Mouse (Mus musculus) stomach, postnatal 0 days (tissue): ENCODE results near the gene Ctnna2. TPM values are rescaled to one million over a fixed set of nuclear protein-coding genes. Genes with fewer than 3 reads are reported as not detected.

Experiments
- ATAC-seq: fragments of 200-750 bp; cut with Nextera tagmentation; 2 replicates; pipeline ENCODE4 v1.8.0; 2017; ENCODE audit not compliant: low FRiP score, low TSS enrichment
- DNase-seq: peaks from one replicate; pipeline ENCODE4 v3.0.0-alpha.2; 2016; ENCODE audit warnings: low spot score
- H3K27ac ChIP-seq: fragments of 300-500 bp; sonication (generic); replicated peaks from 2 replicates; pipeline ENCODE4 v1.5.1; 2014; ENCODE audit warnings: mild to moderate bottlenecking, control low read depth
- H3K27me3 ChIP-seq: fragments of 300-500 bp; sonication (generic); 2 replicates; pipeline ENCODE4 v1.6.1; 2014; ENCODE audit warnings: low read length; ENCODE audit not compliant: control insufficient read depth, insufficient read depth
- H3K36me3 ChIP-seq: fragments of 300-500 bp; sonication (generic); 2 replicates; pipeline ENCODE4 v1.6.1; 2014; ENCODE audit warnings: low read length, mixed read lengths; ENCODE audit not compliant: control insufficient read depth, insufficient read depth
- H3K4me1 ChIP-seq: fragments of 300-500 bp; sonication (generic); replicated peaks from 2 replicates; pipeline ENCODE4 v1.6.1; 2014; ENCODE audit warnings: antibody characterized with exemption; ENCODE audit not compliant: control insufficient read depth, insufficient read depth
- H3K4me2 ChIP-seq: fragments of 300-500 bp; sonication (generic); replicated peaks from 2 replicates; pipeline ENCODE4 v1.6.1; 2014; ENCODE audit warnings: low read depth, mild to moderate bottlenecking, control low read depth, moderate library complexity
- H3K4me3 ChIP-seq: fragments of 300-500 bp; sonication (generic); 2 replicates; pipeline ENCODE4 v1.5.1; 2014; ENCODE audit warnings: low read depth, low read length, control low read depth
- H3K9ac ChIP-seq: fragments of 300-500 bp; sonication (generic); 2 replicates; pipeline ENCODE4 v1.6.1; 2014; ENCODE audit warnings: mild to moderate bottlenecking, low read length, control low read depth, mixed read lengths
- H3K9me3 ChIP-seq: fragments of 300-500 bp; sonication (generic); 2 replicates; pipeline ENCODE4 v1.6.1; 2016; ENCODE audit warnings: low read length; ENCODE audit not compliant: control insufficient read depth
- CTCF ChIP-seq: IDR thresholded peaks from 2 replicates; pipeline ENCODE4 v1.5.1; 2016; ENCODE audit warnings: antibody characterized with exemption, low read depth, mild to moderate bottlenecking, moderate library complexity
- EP300 ChIP-seq: optimal IDR thresholded peaks from 2 replicates; pipeline ENCODE3; 2016; ENCODE audit warnings: antibody characterized with exemption
- WGBS: fragments of 180-500 bp; shearing (Covaris S2); extraction: QIAGEN DNeasy Blood & Tissue Kit; methylation state at CpG from one replicate; pipeline ENCODE4 v1.1.7; 2014; 5-methylcytosine and 5-hydroxymethylcytosine counted together
- polyA plus RNA-seq: library from polyadenylated mRNA; unstranded; fragments of >200 nt; fragmentation: Nextera tagmentation; extraction: Ambion mirVana; gene quantifications from 2 replicates; pipeline ENCODE4 v1.2.1, GENCODE M21; 2015

Gene Ctnna2
- polyA plus RNA-seq, 1 experiment from 2014 or later = 1.9 TPM

- Histone ChIP-seq H3K4me3 (no peak overlapping the region), H3K9ac (no peak overlapping the region), H3K27me3 (no peaks in the 10 kb centered on the region), H3K4me2 (no peak overlapping the region), H3K4me1 (no peaks in the 10 kb centered on the region), H3K9me3 (no peaks in the 10 kb centered on the region), H3K27ac (no peak overlapping the region), H3K36me3 (no peaks in the 10 kb centered on the region)
- 20% methylated on average over 1 of the region's 1 CpGs for WGBS
- ATAC-seq (no peak), DNase-seq (no peak)
- TF ChIP-seq EP300 (no peak), CTCF (no peak)
These were observed 292.3 kb downstream of the Ctnna2 start for GRCm38 (mm10) chr6:77687173-77687572.

DNA sequence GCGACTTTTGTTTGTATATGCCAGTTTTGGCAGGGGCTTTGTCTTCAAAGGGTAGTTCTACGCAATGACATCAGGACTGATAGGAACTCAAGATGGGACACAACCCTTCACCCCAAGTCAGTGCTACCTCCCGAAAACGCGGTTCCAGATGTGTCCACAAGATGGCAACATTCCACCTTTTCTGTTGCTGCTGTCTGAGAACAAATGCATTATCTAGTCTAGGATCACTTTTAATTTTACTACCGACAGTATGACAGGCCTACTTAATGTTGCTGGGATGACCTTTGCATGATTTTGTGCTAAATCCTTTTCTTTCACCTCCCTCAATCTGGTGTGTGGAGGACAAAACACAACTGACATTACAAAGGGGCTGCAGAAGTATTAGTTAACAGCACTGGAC, 329.4 kb downstream of the Ctnna2 start:
- H3K4me3 ChIP-seq = no peak overlapping the region
- no peaks in the 10 kb centered on the region for H3K9me3 ChIP-seq
- no peaks in the 10 kb centered on the region for H3K27me3 ChIP-seq
- H3K4me2 ChIP-seq = no peak overlapping the region
- WGBS = 5% methylated on average over 6 of the region's 6 CpGs
- H3K4me1 ChIP-seq = no peaks in the 10 kb centered on the region
- H3K27ac ChIP-seq = no peak overlapping the region
- H3K36me3 ChIP-seq = no peaks in the 10 kb centered on the region
- peak; percentile 39 for DNase-seq
- TF ChIP-seq EP300 (no peak), CTCF (peak; percentile 82)
- H3K9ac ChIP-seq = no peak overlapping the region
- no peak for ATAC-seq

DNA sequence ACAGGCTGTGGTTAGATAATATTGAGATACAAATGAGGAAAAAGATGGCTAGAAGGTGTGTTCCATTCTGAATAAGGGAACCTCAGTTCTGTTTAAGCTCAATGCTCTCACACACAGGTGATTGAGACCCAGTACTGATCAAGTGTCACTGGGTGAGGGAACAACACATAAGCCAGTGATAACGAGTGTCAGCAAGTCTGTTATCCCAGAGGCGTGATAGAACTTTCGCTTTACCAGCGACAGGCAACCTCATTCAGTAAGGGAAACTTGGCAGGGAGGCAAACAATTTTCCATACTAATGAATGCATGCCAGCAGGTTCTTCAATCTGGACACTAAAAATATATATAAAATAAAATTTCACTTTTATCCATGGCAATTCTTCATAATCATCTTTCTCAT, 334.9 kb downstream of the Ctnna2 start:
- Histone ChIP-seq H3K36me3 (no peaks in the 10 kb centered on the region), H3K9me3 (no peaks in the 10 kb centered on the region), H3K27ac (no peak overlapping the region), H3K27me3 (no peaks in the 10 kb centered on the region), H3K4me2 (no peak overlapping the region), H3K4me1 (no peaks in the 10 kb centered on the region), H3K4me3 (no peak overlapping the region), H3K9ac (no peak overlapping the region)
- WGBS = 58% methylated on average over 4 of the region's 4 CpGs
- ATAC-seq (no peak), DNase-seq (no peak)
- TF ChIP-seq CTCF (no peak), EP300 (no peak)

DNA sequence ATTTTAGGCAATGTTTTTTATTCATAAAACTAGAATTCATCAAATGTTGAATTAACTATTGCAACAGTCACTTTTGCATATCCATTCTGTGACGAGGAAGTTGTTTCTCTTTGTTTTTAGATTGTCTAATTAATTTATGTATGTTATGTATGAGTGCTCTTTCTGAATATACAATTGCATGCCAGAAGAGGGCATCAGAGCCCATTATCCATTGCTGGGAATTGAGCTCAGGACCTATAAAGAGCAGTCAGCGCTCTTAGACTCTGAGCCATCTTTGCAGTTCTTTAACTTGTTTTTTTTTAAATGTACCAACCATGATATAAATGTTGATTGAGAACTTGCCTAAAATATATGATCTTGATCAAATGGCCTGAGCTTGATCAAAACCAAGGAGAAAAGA, 340.7 kb downstream of the Ctnna2 start:
- Histone ChIP-seq H3K36me3 (no peaks in the 10 kb centered on the region), H3K27me3 (no peaks in the 10 kb centered on the region), H3K4me1 (no peaks in the 10 kb centered on the region), H3K4me3 (no peak overlapping the region), H3K4me2 (no peak overlapping the region), H3K9ac (no peak overlapping the region), H3K27ac (no peak overlapping the region), H3K9me3 (no peaks in the 10 kb centered on the region)
- TF ChIP-seq CTCF (peak; percentile 8; the same call in 1 of the 2 replicates), EP300 (no peak)
- WGBS = 83% methylated on average over 2 of the region's 2 CpGs
- ATAC-seq (no peak), DNase-seq (no peak)

DNA sequence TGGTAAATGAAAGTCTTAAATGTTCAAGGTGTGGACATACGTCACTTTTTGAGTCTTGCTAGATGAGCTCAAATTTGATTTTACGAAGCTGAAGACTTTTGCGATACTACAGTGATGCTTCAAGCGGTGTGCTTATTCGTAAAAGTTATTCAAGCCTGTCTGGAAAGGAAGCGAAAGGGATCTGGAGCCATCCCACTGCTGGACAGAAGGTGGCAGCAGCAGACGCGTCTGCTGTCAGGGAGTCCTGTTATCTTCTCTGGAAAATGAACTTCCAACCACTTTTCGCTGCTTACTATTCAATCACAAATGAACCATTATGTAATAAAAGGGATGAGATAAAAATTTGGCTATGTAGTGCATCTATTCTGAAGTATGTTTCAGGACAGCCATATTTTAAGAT, 345.5 kb downstream of the Ctnna2 start:
- H3K9me3 ChIP-seq = no peaks in the 10 kb centered on the region
- 29% methylated on average over 9 of the region's 9 CpGs for WGBS
- H3K9ac ChIP-seq = no peak overlapping the region
- H3K36me3 ChIP-seq = no peaks in the 10 kb centered on the region
- no peak overlapping the region for H3K4me3 ChIP-seq
- no peaks in the 10 kb centered on the region for H3K4me1 ChIP-seq
- ATAC-seq (no peak), DNase-seq (peak; percentile 36)
- peak; percentile 78 for TF ChIP-seq CTCF
- no peak for TF ChIP-seq EP300
- no peak overlapping the region for H3K27ac ChIP-seq
- no peak overlapping the region for H3K4me2 ChIP-seq
- H3K27me3 ChIP-seq = no peaks in the 10 kb centered on the region

- H3K9me3 ChIP-seq = no peaks in the 10 kb centered on the region
- DNase-seq = no peak
- no peak overlapping the region for H3K4me2 ChIP-seq
These were observed 350.8 kb downstream of the Ctnna2 start for GRCm38 (mm10) chr6:77628573-77629192.

More at GRCm38 (mm10) chr6:77628573-77629192, 350.8 kb downstream of the Ctnna2 start:
- Histone ChIP-seq H3K36me3 (no peaks in the 10 kb centered on the region), H3K9ac (no peak overlapping the region), H3K27ac (no peak overlapping the region), H3K4me1 (no peaks in the 10 kb centered on the region), H3K4me3 (no peak overlapping the region), H3K27me3 (no peaks in the 10 kb centered on the region)
- no peak; the same call in 1 of the 2 replicates for ATAC-seq
- TF ChIP-seq CTCF (peak; percentile 77), EP300 (no peak)
- WGBS = 45% methylated on average over 7 of the region's 7 CpGs
